Mouse (Mus musculus) gastrocnemius, postnatal 25 days (tissue): ENCODE data around the gene Lbr. TPM values are rescaled to one million over a fixed set of nuclear protein-coding genes. Genes with fewer than 3 reads are reported as not detected.
A peak's percentile ranks its signal among the peaks of the same experiment; 100 is the strongest.

ENCODE experiments used
- DNase-seq: peaks from one replicate; pipeline ENCODE4 v3.0.0; 2022
- total RNA-seq, 2 experiments: library from RNA; stranded (reverse); gene quantifications; 1 replicate in 1 of 2; 2 replicates in 1 of 2; pipeline ENCODE4 v1.2.3; 2021

Lbr gene
- total RNA-seq, 2 experiments from 2014 or later, result 17.8 to 18.7 TPM

DNA sequence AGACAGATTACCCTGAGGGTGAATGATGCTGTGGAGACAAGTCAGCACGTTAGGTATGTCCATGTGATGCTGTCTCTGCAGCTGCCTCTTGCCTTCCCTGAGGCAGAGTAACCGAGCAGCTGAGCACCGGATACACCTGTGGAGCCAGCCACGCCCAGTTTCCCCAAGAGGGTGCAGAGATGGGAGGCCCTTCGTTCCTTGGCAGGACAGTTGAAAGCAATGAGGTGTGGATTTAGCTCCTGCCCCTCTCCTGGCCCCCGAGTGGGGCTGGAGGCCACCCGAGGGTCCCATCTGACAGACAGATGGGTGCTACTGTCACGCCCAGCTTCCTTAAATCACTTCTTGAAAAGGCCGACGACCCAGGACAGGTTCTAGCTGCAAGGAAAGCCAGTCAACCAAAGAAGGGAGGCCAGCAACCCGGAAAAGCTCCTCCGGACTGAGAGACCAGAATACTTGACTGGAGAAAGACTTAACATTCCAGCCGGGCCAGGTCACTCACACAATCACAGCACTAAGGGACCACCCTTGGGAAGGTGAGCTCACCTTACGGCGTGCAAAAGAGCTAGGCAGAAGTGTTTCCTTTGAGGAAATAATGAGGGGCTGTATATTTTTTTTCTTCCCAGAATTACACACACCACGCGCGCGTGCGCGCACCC is 10.4 kb upstream of the Lbr start:
- peak; percentile 62 for DNase-seq

- peak; percentile 28 for DNase-seq
Observed at GRCm38 (mm10) chr1:181852466-181852865, 9.6 kb upstream of the Lbr start.

- DNase-seq, result peak; percentile 85
Observed at GRCm38 (mm10) chr1:181851521-181852310, 8.9 kb upstream of the Lbr start.

- DNase-seq, result peak; percentile 39
Observed at GRCm38 (mm10) chr1:181850441-181850840, 7.6 kb upstream of the Lbr start.

DNA sequence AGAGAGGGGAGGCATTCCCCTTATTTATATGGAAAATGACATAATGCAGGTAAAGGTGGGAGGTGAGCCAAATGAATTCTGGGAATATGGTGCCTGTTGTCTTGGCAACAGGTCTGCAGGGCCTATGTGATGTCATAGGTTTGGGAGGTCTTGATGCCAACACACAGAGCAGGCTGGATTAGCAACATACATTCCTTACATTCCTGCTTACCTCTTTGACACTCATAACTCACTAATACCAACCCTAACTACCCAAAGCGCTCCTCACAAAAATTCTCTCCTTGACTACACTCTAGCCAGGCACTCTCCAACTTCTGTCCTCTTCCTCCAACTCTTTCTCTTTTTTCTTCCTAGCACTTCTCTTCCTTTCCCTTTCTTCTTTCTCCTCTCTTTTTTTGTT is 5.4 kb upstream of the Lbr start:
- no peak for DNase-seq

GRCm38 (mm10) chr1:181847396-181847795 is 4.5 kb upstream of the Lbr start:
- no peak for DNase-seq

DNA sequence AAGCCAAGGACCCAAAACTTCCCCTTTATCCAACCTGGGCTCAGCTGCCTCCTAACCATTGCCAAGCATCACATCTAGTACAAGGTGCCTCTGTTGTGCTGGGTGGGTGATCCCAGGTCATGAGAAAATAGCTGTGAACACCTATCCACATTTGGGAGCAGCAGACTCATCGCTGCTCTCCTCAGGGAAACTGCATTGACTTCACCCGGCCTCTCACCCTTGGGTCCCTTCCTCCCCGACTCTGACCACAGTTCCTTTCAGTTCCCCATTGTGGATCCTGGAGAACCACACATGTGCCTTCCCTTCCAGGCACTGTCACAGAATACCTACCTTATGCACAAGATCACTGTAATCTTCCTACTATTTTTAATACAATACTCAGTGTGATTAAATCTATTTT is 2.9 kb upstream of the Lbr start:
- no peak for DNase-seq

- DNase-seq, result no peak
Observed at GRCm38 (mm10) chr1:181844874-181845547, 2.2 kb upstream of the Lbr start.

DNA sequence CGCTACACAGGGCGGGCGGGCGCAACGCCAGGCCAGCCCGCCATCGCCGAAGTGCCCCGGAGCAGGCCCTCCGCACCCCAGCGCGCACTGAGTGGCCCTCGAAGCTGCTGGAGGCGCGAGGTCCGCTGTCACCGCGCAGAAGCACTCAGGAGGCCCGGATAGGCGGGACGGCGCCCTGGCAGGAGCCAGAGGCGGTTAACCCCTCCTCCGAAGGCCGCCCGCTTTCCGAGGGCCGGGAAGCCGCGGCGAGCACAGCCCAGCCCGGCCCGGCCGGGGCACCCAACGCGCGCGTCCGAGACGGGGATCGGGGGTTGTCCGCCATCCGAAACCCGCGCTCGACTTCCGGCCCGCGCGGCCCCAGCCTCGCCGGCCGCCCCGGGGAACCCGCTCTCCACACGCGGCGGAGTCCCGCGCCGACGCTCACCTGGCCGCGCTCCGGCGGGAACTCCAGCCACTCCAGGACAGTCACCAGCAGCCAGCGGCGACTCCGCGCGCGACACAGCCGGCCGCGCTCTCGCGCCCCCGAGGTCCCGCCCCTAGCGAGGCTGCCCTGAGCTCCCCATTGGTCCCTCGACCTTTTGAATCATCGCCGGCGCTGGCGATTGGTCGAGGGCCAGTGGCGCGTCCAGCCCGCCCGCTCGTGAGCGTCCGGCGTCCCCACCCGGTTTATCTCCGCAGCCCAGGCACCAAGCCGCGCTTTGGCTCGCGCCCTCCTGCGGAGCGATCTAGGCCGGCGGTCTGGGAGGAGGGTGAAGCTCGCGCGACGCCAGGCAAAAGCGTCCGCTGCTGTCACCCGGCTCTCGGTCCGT is 778 bp downstream of the Lbr start:
- DNase-seq, result peak; percentile 98

DNA sequence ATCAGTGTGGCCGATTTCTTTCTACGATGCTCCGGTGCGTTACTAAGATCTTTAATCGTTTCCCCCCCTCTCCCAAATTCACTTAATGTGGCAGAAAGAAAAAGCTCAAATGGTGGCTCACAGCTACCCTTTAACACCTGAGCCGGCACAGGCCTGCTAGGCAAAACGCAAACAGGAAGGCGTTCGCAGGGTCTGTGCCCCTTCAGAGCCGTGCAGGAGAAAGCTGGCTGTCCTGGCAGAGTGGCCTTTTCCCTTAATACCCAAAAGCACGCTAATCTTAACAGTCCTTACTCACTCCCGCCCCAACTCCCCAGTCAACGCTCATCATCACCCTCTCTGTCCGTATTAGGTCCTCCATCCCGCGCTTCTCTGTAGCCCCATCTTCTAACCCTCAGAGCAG is 1.4 kb downstream of the Lbr start:
- no peak for DNase-seq

DNA sequence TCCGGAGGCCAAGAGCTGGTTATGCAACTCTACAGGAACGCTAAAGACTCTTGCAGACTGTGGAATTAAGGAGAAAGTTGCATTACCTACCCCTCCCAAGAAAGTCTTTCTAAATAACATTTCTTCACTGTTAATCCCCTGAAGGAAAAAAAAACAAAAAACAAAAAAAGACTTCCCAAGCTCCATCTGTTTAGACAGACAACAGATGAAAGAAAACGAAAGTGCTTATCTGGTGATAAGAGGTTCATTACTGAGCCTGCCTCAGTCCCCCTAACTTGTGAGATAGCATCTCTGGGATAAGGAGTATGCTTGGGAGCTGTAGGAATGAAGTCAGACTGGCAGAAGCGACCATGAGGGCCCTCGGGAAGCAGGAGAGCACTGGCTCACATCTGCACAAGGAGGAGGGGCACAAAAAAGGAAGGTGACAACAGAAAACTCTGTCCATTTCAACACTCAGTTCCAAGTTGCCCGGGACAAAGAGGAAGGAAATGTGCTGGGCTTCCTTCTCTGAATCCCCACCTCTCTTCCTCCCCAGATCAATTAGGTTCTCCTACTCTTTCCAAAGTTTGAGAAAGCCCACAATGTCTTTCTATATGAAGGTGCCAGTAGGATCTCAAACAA is 3.0 kb downstream of the Lbr start:
- DNase-seq, result no peak

DNA sequence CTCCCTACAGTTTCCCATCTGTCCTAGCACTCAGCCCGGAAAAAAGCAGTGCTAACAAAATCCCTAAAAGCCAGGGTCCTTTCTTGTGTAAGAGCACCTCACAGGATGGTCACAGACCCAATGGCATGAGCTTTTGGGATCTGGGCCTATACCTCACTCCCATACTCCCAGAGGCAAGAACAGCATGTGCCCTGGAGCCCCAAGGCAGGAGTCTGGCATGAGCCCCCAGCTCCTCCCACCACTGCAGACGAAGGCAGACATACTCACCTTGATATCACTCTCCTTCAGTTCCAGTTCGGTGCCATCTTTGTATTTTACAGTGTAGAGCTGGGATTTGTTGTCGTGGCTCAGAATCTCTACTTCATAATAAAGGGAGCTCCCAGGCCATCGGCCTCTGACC is 4.7 kb downstream of the Lbr start:
- DNase-seq, result no peak

DNA sequence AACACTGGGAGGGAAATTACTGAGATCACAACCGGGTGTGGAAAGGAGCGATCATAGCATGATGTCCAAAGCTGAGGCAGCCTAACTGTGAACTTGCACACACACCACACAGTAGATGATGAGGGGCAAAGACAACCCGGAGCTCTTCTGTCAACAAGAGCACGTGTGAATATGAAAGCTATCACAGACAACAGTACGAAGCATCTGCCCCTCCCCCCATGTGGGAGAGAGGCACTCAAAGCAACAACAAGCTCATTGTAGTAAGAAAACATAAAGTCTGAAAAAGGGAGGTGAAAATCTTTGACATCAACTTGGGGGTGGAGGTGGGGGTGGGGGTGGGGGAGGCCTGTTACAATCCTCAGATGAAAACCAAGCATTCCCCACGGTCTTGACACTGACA is 9.7 kb downstream of the Lbr start:
- DNase-seq, result no peak

DNA sequence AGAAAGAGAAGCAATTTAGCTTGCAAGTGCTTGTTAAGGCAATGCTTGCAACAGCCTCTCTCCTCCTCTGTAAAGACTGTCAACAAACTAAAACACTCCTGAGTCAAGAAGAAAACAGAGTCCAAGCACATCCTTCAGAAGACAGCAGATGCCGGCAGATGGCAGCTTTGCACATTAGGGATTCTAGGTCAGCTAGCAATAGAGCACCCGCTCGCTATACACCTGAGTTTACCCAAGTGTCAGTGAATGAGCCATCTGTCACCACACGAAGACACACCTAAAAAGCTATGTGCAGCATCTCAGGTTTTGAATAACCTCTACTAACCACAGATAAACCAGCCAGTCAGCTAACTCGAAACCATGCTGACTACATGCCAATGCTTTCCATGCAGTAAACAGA is 10.1 kb downstream of the Lbr start:
- no peak for DNase-seq

DNA sequence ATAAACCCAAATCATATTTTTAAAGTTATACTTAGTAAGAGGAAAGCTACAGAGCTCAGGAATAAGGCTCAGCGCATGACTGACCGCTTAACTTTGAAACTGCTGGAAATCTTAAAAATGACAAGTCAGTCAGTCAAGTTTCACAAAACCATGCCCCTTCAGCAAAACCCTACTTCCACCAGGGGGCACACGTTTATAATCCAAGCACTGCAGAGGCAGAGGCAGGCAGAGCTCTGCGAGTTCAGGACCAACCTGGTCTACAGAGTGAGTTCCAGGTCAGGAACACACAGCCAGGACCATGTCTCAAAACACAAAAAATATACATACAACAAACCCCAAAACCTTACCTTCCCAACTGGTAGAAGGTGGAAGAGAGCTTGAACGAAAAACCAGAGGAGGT is 14.5 kb downstream of the Lbr start:
- no peak for DNase-seq

DNA sequence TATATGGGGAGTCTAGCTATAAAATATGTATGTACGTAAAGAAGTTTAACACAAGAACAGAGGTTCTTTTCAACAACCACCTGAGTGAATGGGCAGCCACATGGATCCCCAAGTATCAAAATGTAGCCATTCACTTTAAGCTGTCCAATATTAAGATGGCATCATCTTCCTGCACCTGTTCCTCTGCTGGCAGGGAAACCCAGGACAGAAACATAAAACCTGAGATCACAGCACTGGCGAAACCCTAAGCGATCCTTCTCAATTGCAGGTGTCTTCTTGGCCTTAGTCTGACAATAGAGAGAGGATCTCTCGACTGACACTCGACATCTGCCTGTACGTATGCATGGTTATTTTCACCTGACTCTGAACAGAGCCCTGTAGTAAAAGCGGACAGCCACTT is 16.1 kb downstream of the Lbr start:
- DNase-seq, result peak; percentile 16

- DNase-seq, result no peak
Observed at GRCm38 (mm10) chr1:181811481-181812223, 31.2 kb downstream of the Lbr start.

DNA sequence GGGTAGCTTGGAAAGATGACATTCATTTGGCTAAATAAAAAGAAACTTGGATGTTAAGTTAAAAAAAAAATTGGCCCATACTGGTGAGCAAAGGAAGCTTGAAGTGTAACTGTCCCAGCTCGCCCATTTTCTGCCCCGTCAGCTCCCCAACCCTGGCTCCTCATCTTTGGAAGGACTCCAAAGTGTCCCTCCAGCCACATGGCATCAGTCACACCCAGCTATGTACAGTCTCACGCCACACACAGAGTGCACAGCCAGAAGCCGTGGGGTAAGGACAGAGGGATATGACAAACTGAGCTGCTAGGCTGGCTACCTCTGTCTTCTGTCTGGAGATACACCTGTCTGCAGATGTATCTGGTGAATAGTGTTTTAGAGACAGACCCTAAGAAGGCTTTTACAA is 42.2 kb downstream of the Lbr start:
- DNase-seq, result no peak

DNA sequence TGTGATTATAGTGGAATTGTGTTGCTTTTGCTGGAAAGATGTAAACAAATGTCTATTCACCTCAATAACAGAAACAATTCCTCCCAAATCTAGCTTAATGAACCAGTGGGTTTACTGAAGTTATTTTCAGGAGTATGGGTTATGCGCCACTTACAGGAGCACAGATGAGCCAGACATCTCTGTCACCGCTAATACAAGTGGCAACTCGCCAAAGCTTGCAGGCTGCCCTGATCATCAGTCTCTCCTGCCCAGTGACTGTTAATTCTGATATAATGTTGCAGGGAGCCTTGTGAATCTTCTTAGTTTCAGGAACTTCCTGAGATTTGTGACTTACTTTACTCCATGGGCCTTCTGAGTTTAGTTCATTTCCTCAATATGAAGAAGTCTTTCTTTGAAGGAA is 42.9 kb downstream of the Lbr start:
- no peak for DNase-seq

GRCm38 (mm10) chr1:181793541-181793940 is 49.3 kb downstream of the Lbr start:
- peak; percentile 57 for DNase-seq

- no peak for DNase-seq
Observed at GRCm38 (mm10) chr1:181789952-181790351, 52.9 kb downstream of the Lbr start.
